ENCODE assay signal across 17 mouse cellular contexts in the genomic region with DNA sequence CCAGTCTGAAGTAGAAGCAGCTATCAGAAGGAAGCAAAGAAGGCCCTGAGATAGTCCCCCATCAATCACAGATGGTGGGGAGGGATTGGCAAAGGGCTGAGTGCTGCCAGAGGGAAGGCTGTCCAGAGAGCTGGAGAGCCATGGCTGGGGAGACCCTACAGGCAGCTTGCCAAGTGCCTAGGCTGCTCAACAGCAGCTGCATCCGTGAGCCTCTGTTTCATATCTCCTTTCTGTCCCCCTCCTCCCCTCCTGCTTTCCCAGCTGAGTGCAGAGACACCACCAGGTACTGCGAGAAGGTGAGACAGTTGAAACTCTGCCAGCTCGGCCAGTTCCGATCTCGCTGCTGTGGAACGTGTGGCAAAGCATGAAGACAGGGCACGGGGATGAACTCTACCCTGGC.
DNase-seq lines count a peak whose midpoint lies in the region; ATAC-seq lines count a peak whose summit lies in the region.
"Had no signal": no experiment of that assay in that cellular context is flagged by ENCODE, and none has a peak within 500 bp of the region (broad histone marks: within the 10 kb centered on the region; RNA-seq: fewer than 3 reads in every experiment).

No protein-coding gene starts in this region.

- H3K9me3 ChIP-seq in hindbrain, embryonic 16.5 days (ENCODE audit: control insufficient read depth, low read length) = no peaks in the 10 kb centered on the region
- H3K9me3 ChIP-seq in hindbrain, embryonic 11.5 days (ENCODE audit: control insufficient read depth, low read length) = no peaks in the 10 kb centered on the region
- H3K9me3 ChIP-seq in midbrain, embryonic 14.5 days (ENCODE audit: control insufficient read depth, low read length) = no peaks in the 10 kb centered on the region
- H3K9me3 ChIP-seq in midbrain, embryonic 11.5 days (ENCODE audit: control insufficient read depth, low read length) = no peaks in the 10 kb centered on the region
- H3K9me3 ChIP-seq in intestine, embryonic 16.5 days (ENCODE audit: control insufficient read depth, low read length) = no peaks in the 10 kb centered on the region
- H3K9me3 ChIP-seq: forebrain, embryonic 12.5 days; limb, embryonic 12.5 days; liver, embryonic 13.5 days; stomach, embryonic 15.5 days had no signal

- intact Hi-C loops in heart, postnatal 25 days (cut with DNase I) = no loop called here

- peak; percentile 72 for DNase-seq in heart, adult 11 months
- DNase-seq in heart, postnatal 25 days (ENCODE audit: low spot score) = no peak
- no peak for DNase-seq in hindbrain, embryonic 11.5 days (ENCODE audit: low spot score)
- DNase-seq in midbrain, embryonic 14.5 days = peak; percentile 8
- no peak for DNase-seq in midbrain, embryonic 11.5 days (ENCODE audit: low spot score, missing footprints)
- DNase-seq: adrenal gland, adult 2 months; kidney, adult 11 months; liver, embryonic 13.5 days; lung, postnatal 10 days; retina, postnatal 1 day had no signal

- H3K9ac ChIP-seq in hindbrain, embryonic 16.5 days (ENCODE audit: low read depth, low read length) = no peak overlapping the region
- no peak overlapping the region for H3K9ac ChIP-seq in hindbrain, embryonic 11.5 days (ENCODE audit: low read depth, low read length)
- H3K9ac ChIP-seq in midbrain, embryonic 14.5 days (replicated peaks; ENCODE audit: low read length) = no peak overlapping the region
- H3K9ac ChIP-seq in midbrain, embryonic 11.5 days (ENCODE audit: low read length) = no peak overlapping the region
- H3K9ac ChIP-seq in intestine, embryonic 16.5 days (ENCODE audit: low read depth, low read length) = no peak overlapping the region
- H3K9ac ChIP-seq: forebrain, embryonic 12.5 days; limb, embryonic 12.5 days; liver, embryonic 13.5 days; stomach, embryonic 15.5 days had no signal

- H3K27ac ChIP-seq in hindbrain, embryonic 16.5 days (ENCODE audit: low read depth, low read length) = no peak overlapping the region
- H3K27ac ChIP-seq in hindbrain, embryonic 11.5 days (ENCODE audit: low read depth, low read length) = no peak overlapping the region
- no peak overlapping the region for H3K27ac ChIP-seq in midbrain, embryonic 14.5 days (replicated peaks; ENCODE audit: low read depth, low read length)
- H3K27ac ChIP-seq in midbrain, embryonic 11.5 days (ENCODE audit: low read depth, low read length) = no peak overlapping the region
- no peak overlapping the region for H3K27ac ChIP-seq in intestine, embryonic 16.5 days (ENCODE audit: low read length)
- H3K27ac ChIP-seq: forebrain, embryonic 12.5 days; limb, embryonic 12.5 days; liver, embryonic 13.5 days; stomach, embryonic 15.5 days had no signal

- ATAC-seq in hindbrain, embryonic 16.5 days = peak; percentile 45
- no peak for ATAC-seq in hindbrain, embryonic 11.5 days (ENCODE audit: low FRiP score)
- ATAC-seq in midbrain, embryonic 14.5 days (ENCODE audit: low FRiP score, low TSS enrichment) = no peak; the same call in 1 of the 2 replicates
- ATAC-seq in midbrain, embryonic 11.5 days (ENCODE audit: low FRiP score) = no peak
- ATAC-seq in intestine, embryonic 16.5 days = peak; percentile 23; the same call in 1 of the 2 replicates
- no peak for ATAC-seq in inflammation-experienced regulatory T-cells, adult 6 months
- ATAC-seq: midbrain, embryonic 16.5 days had no signal

- H3K4me1 ChIP-seq in hindbrain, embryonic 16.5 days (ENCODE audit: control insufficient read depth, insufficient read depth, low read depth, low read length) = peaks cover 2% of the 10 kb centered on the region; the same call in 1 of the 2 replicates
- no peaks in the 10 kb centered on the region for H3K4me1 ChIP-seq in hindbrain, embryonic 11.5 days (replicated peaks; ENCODE audit: control insufficient read depth, insufficient read depth, low read length)
- no peaks in the 10 kb centered on the region for H3K4me1 ChIP-seq in midbrain, embryonic 14.5 days (ENCODE audit: control insufficient read depth, insufficient read depth, low read length)
- peaks cover 8% of the 10 kb centered on the region; the same call in 1 of the 2 replicates for H3K4me1 ChIP-seq in midbrain, embryonic 11.5 days (ENCODE audit: control insufficient read depth, insufficient read depth, low read length)
- H3K4me1 ChIP-seq in intestine, embryonic 16.5 days (ENCODE audit: control insufficient read depth, insufficient read depth, low read length) = peaks cover 6% of the 10 kb centered on the region; the same call in 1 of the 2 replicates
- H3K4me1 ChIP-seq: forebrain, embryonic 12.5 days; liver, embryonic 13.5 days had no signal

- 82% methylated on average over 7 of the region's 7 CpGs for WGBS in hindbrain, embryonic 16.5 days
- 81% methylated on average over 7 of the region's 7 CpGs for WGBS in hindbrain, embryonic 11.5 days
- WGBS in midbrain, embryonic 14.5 days = 82% methylated on average over 7 of the region's 7 CpGs
- 93% methylated on average over 7 of the region's 7 CpGs for WGBS in midbrain, embryonic 11.5 days
- WGBS in intestine, embryonic 16.5 days = 55% methylated on average over 7 of the region's 7 CpGs

- H3K4me3 ChIP-seq in hindbrain, embryonic 16.5 days (ENCODE audit: low read length) = no peak overlapping the region
- H3K4me3 ChIP-seq in hindbrain, embryonic 11.5 days (ENCODE audit: low read depth, low read length) = no peak overlapping the region
- no peak overlapping the region for H3K4me3 ChIP-seq in midbrain, embryonic 14.5 days (replicated peaks; ENCODE audit: low read depth, low read length)
- H3K4me3 ChIP-seq in midbrain, embryonic 11.5 days (ENCODE audit: low read depth, low read length) = no peak overlapping the region
- H3K4me3 ChIP-seq in intestine, embryonic 16.5 days (ENCODE audit: low read length) = no peak overlapping the region
- H3K4me3 ChIP-seq: forebrain, embryonic 12.5 days; limb, embryonic 12.5 days; liver, embryonic 13.5 days; stomach, embryonic 15.5 days had no signal

- H3K4me2 ChIP-seq in hindbrain, embryonic 16.5 days (ENCODE audit: low read length) = no peak overlapping the region
- H3K4me2 ChIP-seq in hindbrain, embryonic 11.5 days (replicated peaks; ENCODE audit: low read depth, low read length) = no peak overlapping the region
- H3K4me2 ChIP-seq in midbrain, embryonic 14.5 days (ENCODE audit: low read length) = no peak overlapping the region
- H3K4me2 ChIP-seq in midbrain, embryonic 11.5 days = no peak overlapping the region
- H3K4me2 ChIP-seq in intestine, embryonic 16.5 days (ENCODE audit: low read depth, low read length) = no peak overlapping the region
- H3K4me2 ChIP-seq: forebrain, embryonic 12.5 days; limb, embryonic 12.5 days; liver, embryonic 13.5 days; stomach, embryonic 15.5 days had no signal

- no peaks in the 10 kb centered on the region for H3K36me3 ChIP-seq in hindbrain, embryonic 16.5 days (ENCODE audit: control insufficient read depth, insufficient read depth, low read length)
- H3K36me3 ChIP-seq in hindbrain, embryonic 11.5 days (ENCODE audit: control insufficient read depth, insufficient read depth, low read length) = no peaks in the 10 kb centered on the region
- no peaks in the 10 kb centered on the region for H3K36me3 ChIP-seq in midbrain, embryonic 14.5 days (ENCODE audit: control insufficient read depth, insufficient read depth, low read length)
- no peaks in the 10 kb centered on the region for H3K36me3 ChIP-seq in midbrain, embryonic 11.5 days (ENCODE audit: control insufficient read depth, insufficient read depth, low read length)
- no peaks in the 10 kb centered on the region for H3K36me3 ChIP-seq in intestine, embryonic 16.5 days (ENCODE audit: control insufficient read depth, insufficient read depth, low read length)
- H3K36me3 ChIP-seq: forebrain, embryonic 12.5 days; liver, embryonic 13.5 days; stomach, embryonic 15.5 days had no signal

- H3K27me3 ChIP-seq in hindbrain, embryonic 16.5 days (replicated peaks; ENCODE audit: control insufficient read depth, insufficient read depth, low read length) = no peaks in the 10 kb centered on the region
- no peaks in the 10 kb centered on the region for H3K27me3 ChIP-seq in hindbrain, embryonic 11.5 days (ENCODE audit: control insufficient read depth, insufficient read depth, low read length)
- no peaks in the 10 kb centered on the region for H3K27me3 ChIP-seq in midbrain, embryonic 14.5 days (ENCODE audit: control insufficient read depth, insufficient read depth, low read length)
- no peaks in the 10 kb centered on the region for H3K27me3 ChIP-seq in midbrain, embryonic 11.5 days (ENCODE audit: control insufficient read depth, insufficient read depth, low read length)
- H3K27me3 ChIP-seq in intestine, embryonic 16.5 days (replicated peaks; ENCODE audit: control insufficient read depth, insufficient read depth, low read length) = no peaks in the 10 kb centered on the region
- H3K27me3 ChIP-seq: forebrain, embryonic 12.5 days; limb, embryonic 12.5 days; liver, embryonic 13.5 days; stomach, embryonic 15.5 days had no signal

Comparison
In these comparisons a context has a peak if more than half of its experiments do, and no peak if none do; other contexts are left out.
1. DNase-seq: peak in heart, adult 11 months (single experiment) and midbrain, embryonic 14.5 days (single experiment); none in heart, postnatal 25 days (single experiment), hindbrain, embryonic 11.5 days (single experiment) and midbrain, embryonic 11.5 days (single experiment).
2. ATAC-seq: peak in hindbrain, embryonic 16.5 days (single experiment) and intestine, embryonic 16.5 days (single experiment); none in hindbrain, embryonic 11.5 days (single experiment), midbrain, embryonic 14.5 days (single experiment), midbrain, embryonic 11.5 days (single experiment) and inflammation-experienced regulatory T-cells, adult 6 months (single experiment).